Mouse (Mus musculus): ENCODE results near the gene Popdc2. TPM values are rescaled to one million over a fixed set of nuclear protein-coding genes. Genes with fewer than 3 reads are reported as not detected.

The Popdc2 gene
- polyA plus RNA-seq, 1 experiment from 2014 or later: 423 TPM

DNA sequence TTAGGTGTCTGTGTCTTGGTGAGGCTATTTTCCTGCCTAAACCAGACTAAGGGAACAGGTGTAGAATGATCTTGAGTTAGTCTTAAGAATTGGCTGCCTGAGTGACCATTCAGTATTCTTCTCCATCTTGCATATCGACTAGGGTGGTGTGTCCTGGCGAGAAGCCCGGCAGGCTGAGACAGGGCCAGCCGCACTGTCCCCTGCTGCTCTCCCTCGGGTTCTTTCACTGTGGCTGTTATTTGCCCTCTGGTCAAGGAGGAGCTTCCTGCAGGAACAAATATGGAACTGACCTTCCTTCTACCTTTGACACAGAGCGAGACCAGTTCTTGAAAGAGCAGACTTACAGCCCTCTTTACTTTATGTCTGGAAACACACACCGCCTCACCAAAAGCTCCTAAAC is 10.0 kb upstream of the Popdc2 start:
- Histone ChIP-seq H3K27me3 (ENCODE audit: control insufficient read depth, insufficient read depth, low read length) (no peaks in the 10 kb centered on the region), H3K4me2 (ENCODE audit: low read depth, low read length) (peak overlapping the region; percentile 6), H3K9me3 (replicated peaks; ENCODE audit: control insufficient read depth, low read length) (no peaks in the 10 kb centered on the region), H3K9ac (ENCODE audit: low read length) (peak overlapping the region; percentile 2), H3K27ac (ENCODE audit: low read length) (peak overlapping the region; percentile 92), H3K36me3 (ENCODE audit: control insufficient read depth, insufficient read depth) (peaks cover 8% of the 10 kb centered on the region; the same call in 1 of the 2 replicates), H3K4me1 (ENCODE audit: control insufficient read depth, insufficient read depth, low read length) (peaks cover 39% of the 10 kb centered on the region), H3K4me3 (ENCODE audit: low read length) (no peak overlapping the region)
- ATAC-seq (replicated peaks; ENCODE audit: extremely low read depth, insufficient read depth, low FRiP score): no peak
- 36% methylated on average over 7 of the region's 7 CpGs for WGBS

DNA sequence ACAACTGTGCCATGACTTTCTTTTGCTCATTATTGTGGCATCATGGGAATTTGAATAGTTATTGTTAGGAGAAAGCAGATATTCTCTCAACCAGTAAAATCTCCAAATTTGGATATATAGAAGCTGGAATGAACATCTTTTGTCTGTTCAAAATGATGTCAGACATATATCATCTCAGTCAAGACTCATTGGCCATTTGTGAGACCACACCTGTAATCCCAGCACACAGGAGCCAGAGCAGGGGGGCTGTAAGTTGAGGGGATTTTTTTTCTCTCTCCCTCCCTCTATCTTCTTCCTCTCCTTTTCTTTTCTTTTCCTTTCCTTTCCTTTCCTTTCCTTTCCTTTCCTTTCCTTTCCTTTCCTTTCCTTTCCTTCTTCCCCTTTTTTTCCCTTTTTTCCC is 9.2 kb upstream of the Popdc2 start:
- Histone ChIP-seq H3K4me1 (ENCODE audit: control insufficient read depth, insufficient read depth, low read length) (peaks cover 34% of the 10 kb centered on the region), H3K27ac (ENCODE audit: low read length) (no peak overlapping the region), H3K9me3 (replicated peaks; ENCODE audit: control insufficient read depth, low read length) (no peaks in the 10 kb centered on the region), H3K27me3 (ENCODE audit: control insufficient read depth, insufficient read depth, low read length) (no peaks in the 10 kb centered on the region), H3K36me3 (ENCODE audit: control insufficient read depth, insufficient read depth) (peaks cover 8% of the 10 kb centered on the region; the same call in 1 of the 2 replicates), H3K4me2 (ENCODE audit: low read depth, low read length) (no peak overlapping the region), H3K9ac (ENCODE audit: low read length) (no peak overlapping the region), H3K4me3 (ENCODE audit: low read length) (no peak overlapping the region)
- ATAC-seq (replicated peaks; ENCODE audit: extremely low read depth, insufficient read depth, low FRiP score): no peak

GRCm38 (mm10) chr16:38353642-38354041 is 8.4 kb upstream of the Popdc2 start:
- Histone ChIP-seq H3K27ac (ENCODE audit: low read length) (peak overlapping the region; percentile 64), H3K4me2 (ENCODE audit: low read depth, low read length) (no peak overlapping the region), H3K4me3 (ENCODE audit: low read length) (no peak overlapping the region), H3K4me1 (ENCODE audit: control insufficient read depth, insufficient read depth, low read length) (peaks cover 27% of the 10 kb centered on the region), H3K27me3 (ENCODE audit: control insufficient read depth, insufficient read depth, low read length) (no peaks in the 10 kb centered on the region), H3K9ac (ENCODE audit: low read length) (no peak overlapping the region), H3K9me3 (replicated peaks; ENCODE audit: control insufficient read depth, low read length) (no peaks in the 10 kb centered on the region), H3K36me3 (ENCODE audit: control insufficient read depth, insufficient read depth) (peaks cover 10% of the 10 kb centered on the region; the same call in 1 of the 2 replicates)
- ATAC-seq (replicated peaks; ENCODE audit: extremely low read depth, insufficient read depth, low FRiP score): no peak
- WGBS: 66% methylated on average over 2 of the region's 2 CpGs

DNA sequence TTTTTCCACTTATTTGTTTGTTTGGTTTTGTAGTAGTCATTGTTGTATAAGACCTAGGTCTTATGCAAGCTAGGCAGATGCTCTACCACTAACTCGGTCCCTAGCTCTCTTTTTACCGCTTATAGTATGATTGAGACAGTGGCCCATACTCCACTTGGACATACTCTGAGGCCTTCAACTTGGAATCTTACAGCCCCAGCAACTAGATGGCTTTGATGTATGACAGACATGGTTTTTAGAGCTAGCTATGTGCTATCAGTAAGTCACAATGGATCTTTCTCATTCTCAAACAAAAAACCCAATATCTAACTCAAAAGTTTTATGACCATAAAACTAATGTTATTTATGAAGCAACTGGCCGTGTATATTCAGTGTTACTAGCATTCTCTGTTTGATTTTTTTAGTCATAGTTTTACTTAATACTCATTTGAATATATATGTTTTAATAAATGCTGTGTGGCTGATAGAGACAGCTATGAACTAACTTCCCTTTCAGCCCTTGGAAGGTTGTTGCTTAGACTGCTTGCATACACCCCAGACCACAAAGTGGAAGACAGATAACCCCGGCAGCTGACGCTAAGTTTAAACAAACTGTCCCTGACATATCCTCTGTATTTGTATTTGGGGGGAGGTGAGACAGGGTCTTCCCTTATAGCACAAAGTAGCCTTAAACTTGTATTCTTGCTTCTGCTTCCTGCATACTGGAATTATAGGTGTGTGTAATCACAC is 7.7 kb upstream of the Popdc2 start:
- H3K27me3 ChIP-seq (ENCODE audit: control insufficient read depth, insufficient read depth, low read length): no peaks in the 10 kb centered on the region
- no peak overlapping the region for H3K9ac ChIP-seq (ENCODE audit: low read length)
- WGBS: 59% methylated on average over 5 of the region's 5 CpGs
- peaks cover 8% of the 10 kb centered on the region; the same call in 1 of the 2 replicates for H3K36me3 ChIP-seq (ENCODE audit: control insufficient read depth, insufficient read depth)
- H3K4me2 ChIP-seq (ENCODE audit: low read depth, low read length): no peak overlapping the region
- ATAC-seq (replicated peaks; ENCODE audit: extremely low read depth, insufficient read depth, low FRiP score): no peak
- peaks cover 32% of the 10 kb centered on the region for H3K4me1 ChIP-seq (ENCODE audit: control insufficient read depth, insufficient read depth, low read length)
- no peak overlapping the region for H3K4me3 ChIP-seq (ENCODE audit: low read length)
- H3K27ac ChIP-seq (ENCODE audit: low read length): no peak overlapping the region
- H3K9me3 ChIP-seq (replicated peaks; ENCODE audit: control insufficient read depth, low read length): no peaks in the 10 kb centered on the region

GRCm38 (mm10) chr16:38358256-38358812 is 3.7 kb upstream of the Popdc2 start:
- H3K9me3 ChIP-seq (replicated peaks; ENCODE audit: control insufficient read depth, low read length): no peaks in the 10 kb centered on the region
- H3K4me1 ChIP-seq (ENCODE audit: control insufficient read depth, insufficient read depth, low read length): peaks cover 31% of the 10 kb centered on the region
- H3K27ac ChIP-seq (ENCODE audit: low read length): no peak overlapping the region
- 88% methylated on average over 6 of the region's 6 CpGs for WGBS
- H3K4me3 ChIP-seq (ENCODE audit: low read length): no peak overlapping the region
- H3K9ac ChIP-seq (ENCODE audit: low read length): no peak overlapping the region
- ATAC-seq (replicated peaks; ENCODE audit: extremely low read depth, insufficient read depth, low FRiP score): no peak
- H3K36me3 ChIP-seq (ENCODE audit: control insufficient read depth, insufficient read depth): 0 out of 2 replicates have a peak, but pooled peaks cover 2% of the 10 kb centered on the region
- no peaks in the 10 kb centered on the region for H3K27me3 ChIP-seq (ENCODE audit: control insufficient read depth, insufficient read depth, low read length)
- H3K4me2 ChIP-seq (ENCODE audit: low read depth, low read length): no peak overlapping the region

GRCm38 (mm10) chr16:38359241-38359640 is 2.8 kb upstream of the Popdc2 start:
- Histone ChIP-seq H3K4me1 (ENCODE audit: control insufficient read depth, insufficient read depth, low read length) (peaks cover 27% of the 10 kb centered on the region), H3K4me3 (ENCODE audit: low read length) (no peak overlapping the region), H3K9me3 (replicated peaks; ENCODE audit: control insufficient read depth, low read length) (no peaks in the 10 kb centered on the region), H3K36me3 (ENCODE audit: control insufficient read depth, insufficient read depth) (0 out of 2 replicates have a peak, but pooled peaks cover 2% of the 10 kb centered on the region), H3K27me3 (ENCODE audit: control insufficient read depth, insufficient read depth, low read length) (no peaks in the 10 kb centered on the region), H3K4me2 (ENCODE audit: low read depth, low read length) (no peak overlapping the region), H3K27ac (ENCODE audit: low read length) (no peak overlapping the region), H3K9ac (ENCODE audit: low read length) (no peak overlapping the region)
- WGBS: 60% methylated on average over 2 of the region's 2 CpGs
- no peak for ATAC-seq (replicated peaks; ENCODE audit: extremely low read depth, insufficient read depth, low FRiP score)

- no peaks in the 10 kb centered on the region for H3K9me3 ChIP-seq (replicated peaks; ENCODE audit: control insufficient read depth, low read length)
- no peaks in the 10 kb centered on the region for H3K27me3 ChIP-seq (ENCODE audit: control insufficient read depth, insufficient read depth, low read length)
- H3K36me3 ChIP-seq (ENCODE audit: control insufficient read depth, insufficient read depth): 0 out of 2 replicates have a peak, but pooled peaks cover 2% of the 10 kb centered on the region
- ATAC-seq (replicated peaks; ENCODE audit: extremely low read depth, insufficient read depth, low FRiP score): no peak
- H3K4me2 ChIP-seq (ENCODE audit: low read depth, low read length): no peak overlapping the region
- no peak overlapping the region for H3K4me3 ChIP-seq (ENCODE audit: low read length)
- peak overlapping the region; percentile 44; the same call in 1 of the 2 replicates for H3K9ac ChIP-seq (ENCODE audit: low read length)
- peak overlapping the region; percentile 99 for H3K27ac ChIP-seq (ENCODE audit: low read length)
- WGBS: 51% methylated on average over 3 of the region's 3 CpGs
- H3K4me1 ChIP-seq (ENCODE audit: control insufficient read depth, insufficient read depth, low read length): peaks cover 26% of the 10 kb centered on the region
These were observed 2.2 kb upstream of the Popdc2 start for GRCm38 (mm10) chr16:38359857-38360256.

DNA sequence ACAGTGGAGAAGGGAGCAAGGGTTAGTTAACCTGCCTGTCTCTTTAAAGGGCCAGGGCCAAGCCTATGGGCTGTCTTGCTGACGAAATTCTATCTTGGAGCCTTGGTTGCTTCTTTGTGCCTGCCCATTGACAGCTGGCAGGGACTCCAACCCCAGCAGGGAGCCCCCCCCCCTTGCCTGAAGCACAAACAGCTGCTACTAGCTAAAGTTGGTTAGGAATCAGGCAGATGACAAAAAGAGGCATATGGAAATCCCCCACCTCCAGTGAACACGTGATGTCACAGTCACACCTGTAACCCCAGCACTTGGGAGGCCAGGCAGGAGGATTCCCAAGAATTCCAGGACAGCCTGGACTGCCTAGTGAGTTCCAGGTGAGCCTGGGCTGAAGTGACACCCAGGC is 1.7 kb upstream of the Popdc2 start:
- whole genome bisulfite sequencing: 37% methylated on average over 2 of the region's 2 CpGs
- Histone ChIP-seq H3K4me2 (ENCODE audit: low read depth, low read length) (peak overlapping the region; percentile 24), H3K27ac (ENCODE audit: low read length) (peak overlapping the region; percentile 99), H3K4me3 (ENCODE audit: low read length) (no peak overlapping the region), H3K9ac (ENCODE audit: low read length) (peak overlapping the region; percentile 44; the same call in 1 of the 2 replicates), H3K36me3 (ENCODE audit: control insufficient read depth, insufficient read depth) (0 out of 2 replicates have a peak, but pooled peaks cover 2% of the 10 kb centered on the region), H3K9me3 (replicated peaks; ENCODE audit: control insufficient read depth, low read length) (no peaks in the 10 kb centered on the region), H3K4me1 (ENCODE audit: control insufficient read depth, insufficient read depth, low read length) (peaks cover 26% of the 10 kb centered on the region), H3K27me3 (ENCODE audit: control insufficient read depth, insufficient read depth, low read length) (no peaks in the 10 kb centered on the region)
- ATAC-seq (replicated peaks; ENCODE audit: extremely low read depth, insufficient read depth, low FRiP score): no peak
